Mouse (Mus musculus) liver, postnatal 0 days (tissue): ENCODE results near the gene Aldh1a3. TPM values are rescaled to one million over a fixed set of nuclear protein-coding genes. Genes with fewer than 3 reads are reported as not detected.

ENCODE experiments used
- ATAC-seq: fragments of 200-750 bp; cut with Nextera tagmentation; 2 replicates; pipeline ENCODE4 v1.8.0; 2017; ENCODE audit warnings: mild to moderate bottlenecking, moderate library complexity
- DNase-seq: peaks from one replicate; pipeline ENCODE4 v3.0.0-alpha.2; 2016
- H3K27ac ChIP-seq: fragments of 300-500 bp; sonication (generic); 2 replicates; pipeline ENCODE4 v1.5.1; 2014; ENCODE audit warnings: antibody characterized with exemption, moderate library complexity, mild to moderate bottlenecking, low read depth
- H3K27me3 ChIP-seq: fragments of 300-500 bp; sonication (generic); 2 replicates; pipeline ENCODE4 v1.6.1; 2014; ENCODE audit warnings: low read length, control low read depth, mixed read lengths; ENCODE audit not compliant: insufficient read depth
- H3K36me3 ChIP-seq: fragments of 300-500 bp; sonication (generic); replicated peaks from 2 replicates; pipeline ENCODE4 v1.6.1; 2014; ENCODE audit warnings: mild to moderate bottlenecking, control low read depth, low read length, moderate library complexity, mixed read lengths; ENCODE audit not compliant: insufficient read depth
- H3K4me1 ChIP-seq: fragments of 300-500 bp; sonication (generic); 2 replicates; pipeline ENCODE4 v1.6.1; 2014; ENCODE audit warnings: antibody characterized with exemption, mild to moderate bottlenecking, control low read depth; ENCODE audit not compliant: insufficient read depth
- H3K4me2 ChIP-seq: fragments of 300-500 bp; sonication (generic); 2 replicates; pipeline ENCODE4 v1.6.1; 2014; ENCODE audit warnings: low read depth, mild to moderate bottlenecking, low read length, moderate library complexity, mixed read lengths
- H3K4me3 ChIP-seq: fragments of 300-500 bp; sonication (generic); 2 replicates; pipeline ENCODE4 v1.5.1; 2014; ENCODE audit warnings: low read depth, low read length
- H3K9ac ChIP-seq: fragments of 300-500 bp; sonication (generic); replicated peaks from 2 replicates; pipeline ENCODE4 v1.6.1; 2014; ENCODE audit warnings: mild to moderate bottlenecking, moderate library complexity
- H3K9me3 ChIP-seq: fragments of 300-500 bp; sonication (generic); 2 replicates; pipeline ENCODE4 v1.6.1; 2016; ENCODE audit warnings: mild to moderate bottlenecking, control low read depth, low read length, mixed read lengths
- CTCF ChIP-seq: sonication (generic); IDR thresholded peaks from 2 replicates; pipeline ENCODE4 v1.5.1; 2016; ENCODE audit warnings: antibody characterized with exemption, low read depth
- EP300 ChIP-seq: IDR thresholded peaks from 2 replicates; pipeline ENCODE4 v1.6.1; 2016; ENCODE audit warnings: antibody characterized with exemption, low read depth, mild to moderate bottlenecking
- WGBS: fragments of 180-500 bp; shearing (Covaris S2); extraction: QIAGEN DNeasy Blood & Tissue Kit; methylation state at CpG from one replicate; pipeline ENCODE4 v1.1.7; 2014; ENCODE audit not compliant: insufficient replicate concordance; 5-methylcytosine and 5-hydroxymethylcytosine counted together
- polyA plus RNA-seq: library from polyadenylated mRNA; unstranded; fragments of >200 nt; fragmentation: Nextera tagmentation; extraction: Ambion mirVana; gene quantifications from 2 replicates; pipeline ENCODE4 v1.2.1, GENCODE M21; 2015

Gene Aldh1a3
- polyA plus RNA-seq, 1 experiment from 2014 or later, result 1.4 TPM

GRCm38 (mm10) chr7:66405951-66406721, 21.2 kb downstream of the Aldh1a3 start:
- ATAC-seq, result no peak
- TF ChIP-seq CTCF, result no peak
- no peak for TF ChIP-seq EP300
- no peak for DNase-seq

DNA sequence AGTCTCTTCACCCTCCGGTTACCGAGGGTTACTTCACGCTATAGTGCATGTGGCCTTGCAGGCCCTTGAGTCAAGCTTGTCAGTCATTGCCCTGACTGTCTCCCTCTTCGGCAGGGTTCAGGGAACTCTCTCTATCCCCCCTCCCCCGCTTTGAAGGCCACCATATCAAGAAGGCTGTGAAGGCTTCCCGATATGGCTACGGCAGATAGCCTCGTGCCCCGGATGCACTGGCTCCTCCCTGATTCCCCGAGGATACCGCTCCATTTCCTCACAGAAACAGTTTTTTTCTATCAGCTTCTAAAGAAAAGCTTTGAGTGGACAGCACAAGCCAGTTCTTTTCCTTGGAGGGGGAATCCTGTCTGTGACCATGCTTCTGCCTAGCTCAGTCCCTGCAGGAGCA, 21.8 kb downstream of the Aldh1a3 start:
- no peaks in the 10 kb centered on the region for H3K36me3 ChIP-seq
- DNase-seq (no peak), ATAC-seq (no peak)
- no peak overlapping the region for H3K4me3 ChIP-seq
- no peak overlapping the region for H3K9ac ChIP-seq
- no peaks in the 10 kb centered on the region for H3K27me3 ChIP-seq
- H3K4me2 ChIP-seq, result no peak overlapping the region
- H3K9me3 ChIP-seq, result no peaks in the 10 kb centered on the region
- no peak for TF ChIP-seq CTCF
- no peak for TF ChIP-seq EP300
- no peaks in the 10 kb centered on the region for H3K4me1 ChIP-seq
- WGBS, result 48% methylated on average over 11 of the region's 11 CpGs
- no peak overlapping the region for H3K27ac ChIP-seq

More at GRCm38 (mm10) chr7:66405951-66406721, 21.2 kb downstream of the Aldh1a3 start:
- no peaks in the 10 kb centered on the region for H3K27me3 ChIP-seq
- no peaks in the 10 kb centered on the region for H3K4me1 ChIP-seq
- H3K9me3 ChIP-seq, result no peaks in the 10 kb centered on the region
- H3K36me3 ChIP-seq, result no peaks in the 10 kb centered on the region
- H3K4me2 ChIP-seq, result no peak overlapping the region
- no peak overlapping the region for H3K4me3 ChIP-seq
- H3K27ac ChIP-seq, result no peak overlapping the region
- H3K9ac ChIP-seq, result no peak overlapping the region
- WGBS, result 59% methylated on average over 13 of the region's 13 CpGs

DNA sequence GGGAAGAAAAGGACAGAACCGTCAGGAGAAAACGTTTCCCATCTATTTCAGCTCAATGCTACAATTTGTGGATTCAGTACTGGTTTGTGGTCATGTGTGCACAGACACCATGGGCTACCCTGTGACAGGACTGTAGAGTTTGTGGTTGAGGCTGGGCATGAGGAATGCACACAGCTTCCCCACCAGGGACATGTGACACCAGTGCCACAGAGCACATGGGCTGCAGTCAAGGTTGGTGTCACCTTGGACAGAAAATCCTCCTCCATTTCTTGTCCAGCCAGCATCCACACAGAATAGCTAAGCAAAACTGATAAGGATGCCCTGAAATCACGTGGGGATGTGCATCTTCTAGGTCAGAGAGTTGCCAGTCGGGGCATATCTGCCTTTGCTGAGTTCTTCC, 22.5 kb downstream of the Aldh1a3 start:
- Histone ChIP-seq H3K4me1 (no peaks in the 10 kb centered on the region), H3K4me2 (no peak overlapping the region), H3K9me3 (no peaks in the 10 kb centered on the region), H3K4me3 (no peak overlapping the region), H3K27ac (no peak overlapping the region), H3K9ac (no peak overlapping the region), H3K27me3 (no peaks in the 10 kb centered on the region), H3K36me3 (no peaks in the 10 kb centered on the region)
- DNase-seq (no peak), ATAC-seq (no peak)
- WGBS, result 51% methylated on average over 4 of the region's 4 CpGs
- no peak for TF ChIP-seq CTCF
- TF ChIP-seq EP300, result no peak

DNA sequence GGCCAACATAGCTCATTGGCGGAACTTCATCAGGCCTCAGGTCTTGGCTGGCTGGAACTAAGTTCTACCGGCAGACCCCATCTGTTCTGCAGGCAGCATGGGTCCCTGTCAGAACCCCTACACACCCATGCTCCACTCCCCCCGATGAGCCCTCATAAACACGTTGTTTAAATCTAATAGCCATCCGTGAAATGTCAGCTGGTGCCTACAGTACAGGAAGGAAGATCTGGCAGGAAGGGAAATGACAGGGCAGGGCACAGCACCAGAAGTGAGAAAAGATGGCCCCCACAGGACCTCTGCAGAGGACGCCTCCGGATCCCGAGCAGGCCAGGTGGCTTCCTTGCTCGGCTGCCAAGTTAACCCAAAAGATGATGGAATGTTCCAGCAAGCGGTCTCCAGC, 23.2 kb downstream of the Aldh1a3 start:
- H3K27ac ChIP-seq, result no peak overlapping the region
- no peaks in the 10 kb centered on the region for H3K9me3 ChIP-seq
- no peak for ATAC-seq
- no peaks in the 10 kb centered on the region for H3K4me1 ChIP-seq
- no peak overlapping the region for H3K4me2 ChIP-seq
- no peak for TF ChIP-seq EP300
- TF ChIP-seq CTCF, result no peak
- H3K9ac ChIP-seq, result no peak overlapping the region
- H3K4me3 ChIP-seq, result no peak overlapping the region
- DNase-seq, result no peak
- WGBS, result 39% methylated on average over 10 of the region's 10 CpGs
- no peaks in the 10 kb centered on the region for H3K27me3 ChIP-seq
- no peaks in the 10 kb centered on the region for H3K36me3 ChIP-seq

- no peak for DNase-seq
- 75% methylated on average over 5 of the region's 5 CpGs for WGBS
- no peak overlapping the region for H3K27ac ChIP-seq
- H3K27me3 ChIP-seq, result no peaks in the 10 kb centered on the region
- TF ChIP-seq CTCF (no peak), EP300 (no peak)
- H3K9me3 ChIP-seq, result no peaks in the 10 kb centered on the region
- H3K4me3 ChIP-seq, result no peak overlapping the region
- no peak for ATAC-seq
- H3K4me2 ChIP-seq, result no peak overlapping the region
- H3K4me1 ChIP-seq, result no peaks in the 10 kb centered on the region
- H3K36me3 ChIP-seq, result no peaks in the 10 kb centered on the region
- no peak overlapping the region for H3K9ac ChIP-seq
Measured at GRCm38 (mm10) chr7:66402876-66403275, 24.4 kb downstream of the Aldh1a3 start.

- Histone ChIP-seq H3K4me1 (no peaks in the 10 kb centered on the region), H3K4me2 (no peak overlapping the region), H3K4me3 (no peak overlapping the region), H3K9ac (no peak overlapping the region), H3K9me3 (no peaks in the 10 kb centered on the region), H3K27me3 (no peaks in the 10 kb centered on the region), H3K36me3 (no peaks in the 10 kb centered on the region), H3K27ac (no peak overlapping the region)
- no peak for ATAC-seq
- no peak for DNase-seq
- 62% methylated on average over 8 of the region's 8 CpGs for WGBS
- no peak for TF ChIP-seq EP300
- no peak for TF ChIP-seq CTCF
Measured at GRCm38 (mm10) chr7:66401605-66402004, 25.7 kb downstream of the Aldh1a3 start.
